Mouse (Mus musculus) ES-Bruce4 (cell line): Measurements from ENCODE around the gene Scimp.

Experiments
- CTCF ChIP-seq: IDR thresholded peaks from one replicate; pipeline ENCODE4 v1.8.1; 2011; ENCODE audit warnings: low read depth, low read length
- EP300 ChIP-seq: IDR thresholded peaks from 2 replicates; pipeline ENCODE4 v1.6.1; 2011; ENCODE audit warnings: low read depth, low read length; ENCODE audit not compliant: insufficient read depth
- POLR2A ChIP-seq: IDR thresholded peaks from one replicate; pipeline ENCODE4 v1.8.1; 2011; ENCODE audit warnings: low read length; ENCODE audit not compliant: insufficient read depth

- TF ChIP-seq POLR2A = no peak
- no peak for TF ChIP-seq CTCF
- TF ChIP-seq EP300 = no peak
Measured at GRCm38 (mm10) chr11:70821728-70822591, 9.6 kb upstream of the Scimp start.
